Mouse (Mus musculus) small intestine, adult 2 months (tissue): ENCODE data around the gene U2surp.

ENCODE experiments used
- CTCF ChIP-seq: fragments of 200-500 bp; IDR thresholded peaks from 2 replicates; pipeline ENCODE4 v1.5.1; 2012; ENCODE audit warnings: low read depth, mild to moderate bottlenecking, control low read depth, inconsistent platforms, low read length, moderate library complexity, mixed read lengths; ENCODE audit not compliant: insufficient replicate concordance, insufficient read length; ENCODE audit errors: extremely low read depth
- POLR2A ChIP-seq: fragments of 200-500 bp; IDR thresholded peaks from 2 replicates; pipeline ENCODE4 v1.6.1; 2012; ENCODE audit warnings: low read depth, mild to moderate bottlenecking, control low read depth, inconsistent platforms, low read length, moderate library complexity

GRCm38 (mm10) chr9:95512331-95513030 lies 685 bp upstream of the U2surp start:
- TF ChIP-seq CTCF (no peak), POLR2A (no peak)
